Mouse (Mus musculus): ENCODE measurements around the gene Zfp354b.

The Zfp354b gene

DNA sequence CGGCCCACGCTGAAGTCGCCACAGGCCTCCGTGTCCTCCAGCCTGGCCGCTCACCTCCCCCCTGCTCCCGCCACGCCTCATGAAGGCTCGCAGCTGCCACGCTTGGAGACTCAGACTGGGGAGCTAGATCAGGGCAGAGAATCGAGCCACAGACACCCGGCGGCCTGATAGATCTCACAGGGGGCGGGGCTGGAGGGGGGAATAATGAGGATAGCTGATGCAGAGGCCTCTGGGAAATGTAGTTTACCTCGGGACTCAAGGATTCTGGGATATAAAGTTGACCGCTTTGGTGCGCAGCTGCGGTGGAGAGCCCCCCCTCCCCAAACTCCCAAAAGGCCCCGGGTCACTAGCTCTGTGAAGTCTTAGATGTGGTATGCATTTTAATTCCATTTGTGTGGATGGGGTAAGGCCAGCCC, at the start of gene Zfp354b:
TSS of gene Zfp354b (minus strand) at position 183 of the 416 bp plus-strand sequence.
- DNase-seq (ENCODE audit: low read depth, low spot score) = peak; percentile 86

DNA sequence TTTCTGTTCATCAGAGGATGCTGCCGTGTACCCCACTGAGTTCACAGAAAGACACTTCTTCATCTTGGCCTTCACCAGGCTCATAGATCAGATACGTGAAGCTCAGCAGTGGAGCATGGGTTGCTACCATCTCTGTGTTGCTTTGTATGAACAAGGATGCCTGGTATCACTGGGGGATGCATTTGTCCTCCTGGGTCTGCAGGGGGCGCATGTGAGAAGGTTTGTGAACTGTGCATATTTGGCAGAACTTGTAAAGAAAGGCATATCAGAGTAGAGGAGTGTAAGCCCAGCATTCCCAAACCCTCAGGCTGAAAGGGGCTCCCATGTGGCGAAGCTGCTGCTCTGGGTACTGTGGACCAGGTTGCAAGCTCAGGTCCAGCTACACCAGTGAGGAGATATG, 45.8 kb upstream of the Zfp354b start:
- DNase-seq (ENCODE audit: low read depth, low spot score) = no peak

DNA sequence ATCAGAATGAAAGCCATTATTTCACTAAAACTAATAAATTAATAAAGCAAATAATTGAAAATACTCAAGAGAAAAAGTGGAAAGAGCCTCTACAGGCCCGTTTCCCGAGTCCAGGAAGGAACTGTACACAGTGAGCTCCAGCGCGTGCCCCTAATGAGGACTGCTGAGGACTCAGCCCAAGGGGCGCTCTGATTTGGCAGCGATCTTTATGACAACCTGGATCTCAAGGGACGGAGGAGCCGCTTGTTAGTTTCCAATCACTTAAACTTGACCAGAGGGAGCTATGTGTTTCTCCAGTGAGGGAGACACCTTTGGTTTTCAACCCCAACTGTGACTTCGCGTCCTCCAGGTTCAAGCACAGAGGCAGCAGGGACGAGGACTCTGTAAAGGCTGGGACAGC, 34.8 kb upstream of the Zfp354b start, which contains the start of gene Olfr1378:
TSS of gene Olfr1378 (plus strand) at position 301 of the 400 bp plus-strand sequence.
- DNase-seq (ENCODE audit: low read depth, low spot score) = no peak

DNA sequence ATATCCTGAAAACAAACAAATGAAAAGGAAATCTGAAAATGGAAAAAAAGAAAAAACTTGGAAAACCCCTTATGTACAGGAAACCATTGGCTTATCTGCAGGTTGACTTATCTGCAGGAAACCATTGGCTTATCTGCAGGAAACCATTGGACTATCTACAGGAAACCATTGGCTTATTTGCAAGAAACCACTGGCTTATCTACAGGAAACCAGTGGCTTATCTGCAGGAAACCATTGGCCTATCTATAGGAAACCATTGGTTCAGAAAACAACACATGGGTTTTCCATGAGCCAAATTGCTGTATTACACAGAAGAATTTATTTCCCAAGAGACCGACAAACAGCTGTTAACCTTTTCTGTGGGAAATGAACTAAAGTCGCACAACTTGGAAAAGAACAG, 33.5 kb upstream of the Zfp354b start:
- no peak for DNase-seq (ENCODE audit: low read depth, low spot score)

DNA sequence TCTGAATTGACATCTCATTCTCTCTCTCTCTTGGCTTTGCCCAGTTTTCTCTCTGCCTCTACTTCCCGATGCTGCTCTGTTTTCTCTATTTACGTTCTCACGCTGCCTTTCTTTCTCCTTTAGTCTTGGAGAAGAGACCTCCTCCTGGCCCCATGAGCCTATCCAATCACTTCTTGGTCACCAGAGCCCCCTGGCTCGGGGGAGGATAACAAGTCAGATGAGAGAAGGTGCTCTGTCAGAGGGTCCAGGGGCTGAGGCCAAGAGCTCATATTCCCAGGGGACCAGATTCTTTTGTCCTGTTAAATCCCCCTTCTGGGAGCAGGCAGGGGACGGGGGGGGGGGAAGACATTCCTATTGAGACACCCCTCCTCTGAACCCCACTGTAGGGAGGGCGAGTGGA, 22.2 kb upstream of the Zfp354b start, which contains the start of gene Prop1:
TSS of gene Prop1 (minus strand) at position 101 of the 400 bp plus-strand sequence.
- no peak for DNase-seq (ENCODE audit: low read depth, low spot score)

DNA sequence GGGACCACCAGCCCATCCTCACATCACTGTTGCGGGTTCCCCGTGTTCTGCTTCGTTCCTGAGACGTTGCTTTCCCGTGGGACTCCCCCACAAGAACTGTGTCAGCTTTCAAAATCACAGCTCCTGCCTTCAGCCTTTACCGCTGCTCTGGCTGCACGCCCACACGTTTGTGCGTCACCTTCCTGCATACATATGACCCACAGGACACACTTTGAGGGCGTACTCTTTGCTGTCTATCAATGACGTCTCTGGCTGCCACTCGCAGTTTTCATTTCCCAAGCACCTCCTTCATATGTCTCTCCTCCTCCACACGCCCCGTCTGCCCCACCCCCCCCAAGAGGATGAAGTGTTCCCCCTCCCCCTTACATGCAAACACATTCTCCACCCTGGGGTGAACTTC, 20.9 kb upstream of the Zfp354b start:
- DNase-seq (ENCODE audit: low read depth, low spot score) = no peak

DNA sequence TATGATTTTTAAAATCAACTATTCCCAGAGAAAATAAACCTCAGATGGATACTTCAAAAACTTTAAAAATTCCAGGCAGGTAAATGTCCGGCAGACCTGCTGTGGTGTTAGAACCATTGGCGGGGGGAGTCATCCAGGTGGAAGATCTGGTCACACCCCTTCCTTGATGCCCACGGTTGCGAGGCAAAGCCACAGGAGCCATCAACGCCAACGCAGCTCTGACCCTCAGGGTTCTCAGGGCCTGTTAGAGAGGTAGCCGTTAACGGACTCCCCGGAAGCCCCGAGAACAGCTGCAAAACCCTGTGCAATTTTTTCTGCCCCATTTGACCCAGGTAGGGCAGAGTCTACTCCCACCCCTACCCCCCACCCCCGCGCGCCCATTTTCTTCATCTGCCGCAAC, 12.1 kb upstream of the Zfp354b start, which contains the start of gene 4933414I15Rik:
TSS of gene 4933414I15Rik (minus strand) at position 260 of the 400 bp plus-strand sequence.
- no peak for DNase-seq (ENCODE audit: low read depth, low spot score)

DNA sequence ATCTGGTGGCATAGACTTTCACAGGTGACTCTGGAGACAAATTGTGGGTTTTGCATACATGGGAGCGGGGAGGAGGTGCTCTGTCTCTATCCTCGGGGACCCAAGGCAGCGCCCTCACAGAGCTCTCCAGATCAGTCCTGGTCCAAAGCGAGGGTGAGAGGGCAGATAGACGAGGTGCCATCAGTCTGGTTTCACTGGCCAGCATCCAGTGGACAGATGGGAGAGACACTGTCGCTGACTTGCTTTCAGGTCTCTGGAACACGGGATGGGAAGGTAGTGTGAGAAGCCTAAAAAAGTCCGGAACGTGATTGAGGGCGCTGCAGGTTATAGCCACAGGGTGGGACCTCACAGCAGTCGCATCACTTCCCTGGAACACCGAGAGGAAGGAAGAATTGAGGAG, 11.0 kb upstream of the Zfp354b start:
- no peak for DNase-seq (ENCODE audit: low read depth, low spot score)

DNA sequence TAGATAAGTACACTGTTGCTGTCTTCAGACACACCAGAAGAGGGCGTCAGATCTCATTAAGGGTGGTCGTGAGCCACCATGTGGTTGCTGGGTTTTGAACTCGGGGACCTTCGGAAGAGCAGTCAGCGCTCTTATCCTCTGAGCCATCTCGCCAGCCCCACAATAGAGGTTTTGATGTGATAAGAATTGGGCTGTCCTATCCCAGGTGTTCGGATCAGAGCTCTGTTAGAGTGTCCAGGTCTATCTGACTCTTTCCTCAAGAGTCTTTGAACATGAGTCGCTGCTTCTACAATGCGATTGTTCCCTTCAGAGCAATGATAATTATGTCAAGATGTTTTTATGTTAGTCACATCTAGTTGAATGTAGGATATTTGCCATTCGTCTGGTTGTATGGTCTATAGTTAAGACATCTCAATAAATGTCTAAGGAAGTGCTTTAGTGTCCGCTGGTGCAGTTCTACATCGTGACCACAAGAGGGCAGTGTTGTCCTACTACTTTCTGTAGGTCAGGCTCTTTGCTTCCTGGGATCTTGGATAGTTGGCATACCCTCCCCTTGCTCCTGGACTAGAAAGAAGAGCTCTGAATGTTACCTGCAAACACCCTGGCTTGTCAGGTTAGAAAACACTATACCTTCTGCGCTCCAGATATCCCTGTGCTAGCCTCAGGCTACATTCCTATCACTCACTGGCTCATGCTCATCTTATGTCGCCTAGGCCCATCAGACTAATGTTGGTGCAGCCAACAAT, 8.4 kb upstream of the Zfp354b start:
- DNase-seq (ENCODE audit: low read depth, low spot score) = peak; percentile 37

DNA sequence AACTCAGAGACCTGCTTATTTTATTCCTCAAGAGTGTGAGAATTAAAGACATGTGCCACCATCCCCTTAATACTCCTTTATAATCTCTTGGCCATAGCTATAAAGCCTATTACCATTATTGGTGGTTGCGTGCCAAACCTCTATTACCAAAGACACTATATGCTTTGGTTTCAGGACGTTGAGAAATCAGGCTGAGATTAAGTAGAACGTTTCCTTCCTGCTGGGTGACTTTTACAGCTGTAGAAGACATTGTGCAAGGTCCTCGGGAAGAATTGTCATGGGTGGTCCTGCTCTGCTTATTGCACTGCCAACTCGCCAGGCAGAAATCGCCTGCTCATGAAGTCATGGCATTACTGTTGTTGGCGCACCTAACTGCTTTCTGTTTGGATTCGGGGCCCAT, 7.0 kb upstream of the Zfp354b start:
- no peak for DNase-seq (ENCODE audit: low read depth, low spot score)

DNA sequence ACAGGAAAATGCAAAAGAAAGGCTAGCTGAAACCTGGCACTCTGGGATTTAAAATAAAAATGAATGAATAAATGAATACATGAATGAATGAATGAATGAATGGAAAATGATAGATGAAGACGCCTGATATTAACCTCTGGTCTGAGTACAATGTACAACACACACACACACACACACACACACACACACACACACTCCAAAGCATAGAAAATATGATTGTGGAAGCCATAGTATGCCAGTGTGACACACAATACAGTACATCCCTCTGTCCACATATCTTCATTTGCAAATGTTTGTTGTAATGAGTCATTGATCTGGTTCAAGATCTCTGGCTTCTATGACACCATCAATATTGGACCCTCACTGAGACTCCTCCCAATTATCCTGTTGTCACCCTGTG, 607 bp upstream of the Zfp354b start:
- DNase-seq (ENCODE audit: low read depth, low spot score) = no peak

DNA sequence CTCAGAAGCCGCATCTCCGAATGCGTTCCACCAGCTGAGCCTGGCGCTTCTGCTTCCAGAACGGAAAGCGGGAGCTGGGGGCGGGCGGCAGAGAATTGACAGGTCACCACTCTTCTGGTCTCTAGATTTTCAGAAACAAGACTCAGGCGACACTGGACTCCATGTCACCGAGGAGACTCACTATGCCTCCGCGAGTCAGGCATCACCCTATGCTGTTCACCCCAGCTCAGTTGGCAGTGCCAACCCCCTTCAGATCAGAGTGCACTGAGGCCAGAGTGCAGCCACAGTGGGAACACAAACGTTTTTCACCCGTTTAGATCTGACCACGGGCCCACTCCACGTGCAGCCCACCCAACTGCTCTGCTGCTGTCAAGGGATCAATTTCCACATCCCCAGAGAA, 412 bp downstream of the Zfp354b start:
- DNase-seq (ENCODE audit: low read depth, low spot score) = no peak

DNA sequence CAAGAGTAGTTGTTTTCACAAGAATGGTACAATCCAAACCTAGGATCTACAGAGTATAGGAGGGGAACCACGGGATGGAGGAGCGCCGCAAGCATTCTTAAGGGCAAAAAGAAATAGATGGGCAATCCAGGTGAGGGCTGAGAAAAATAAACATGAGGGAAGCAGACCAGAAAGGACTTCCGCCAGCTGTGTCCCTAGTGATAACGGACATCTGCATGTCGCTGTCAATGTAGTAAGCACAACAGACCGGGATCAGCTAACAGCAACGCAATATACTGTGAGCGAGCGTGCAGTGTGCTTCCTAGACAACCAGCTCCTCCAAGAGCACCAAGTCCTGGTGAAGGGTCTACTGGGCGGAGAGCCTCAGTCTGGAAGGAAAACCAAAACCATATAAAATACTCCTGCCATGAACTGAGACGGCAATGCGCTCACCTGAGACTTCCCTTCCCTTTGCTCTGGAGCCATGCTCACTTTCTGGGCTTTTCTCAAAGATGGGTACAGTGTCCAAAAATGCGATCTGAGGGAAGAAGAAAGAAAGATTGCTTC, 891 bp downstream of the Zfp354b start:
- no peak for DNase-seq (ENCODE audit: low read depth, low spot score)

DNA sequence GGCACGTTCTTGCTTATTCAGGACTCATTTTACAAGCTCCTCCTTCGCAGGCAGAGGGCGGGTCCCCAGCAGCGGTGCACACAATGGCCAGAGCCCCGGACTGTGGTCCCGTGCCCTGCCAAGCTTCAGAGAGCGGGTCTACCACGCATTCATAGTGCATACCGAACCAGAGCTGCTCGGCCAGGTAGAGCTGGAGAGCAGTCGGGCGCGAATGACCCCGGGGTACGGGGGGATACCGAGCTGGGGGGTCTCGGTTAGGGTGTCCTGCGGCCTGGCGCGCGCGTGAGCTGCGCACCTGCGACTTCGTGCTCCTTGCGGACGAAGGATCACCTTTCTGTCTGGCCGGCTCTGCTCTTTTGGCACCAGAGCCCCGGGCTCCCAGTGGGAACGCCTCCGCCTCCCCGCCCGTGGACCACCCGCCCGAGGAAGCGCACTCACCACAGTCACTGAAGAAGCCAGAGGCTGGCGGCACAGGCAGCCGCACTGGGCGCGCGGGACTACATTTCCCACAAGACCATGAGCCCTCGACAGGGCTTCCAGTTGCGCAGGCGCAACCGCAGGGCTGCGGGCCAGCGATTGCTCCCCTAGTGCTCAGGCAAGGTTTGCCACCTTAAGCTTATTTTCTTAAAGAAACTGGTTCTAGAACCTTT, 15.6 kb downstream of the Zfp354b start, which contains the start of gene Zfp2:
TSS of gene Zfp2 (minus strand) at position 495 of the 650 bp plus-strand sequence.
- peak; percentile 76 for DNase-seq (ENCODE audit: low read depth, low spot score)

DNA sequence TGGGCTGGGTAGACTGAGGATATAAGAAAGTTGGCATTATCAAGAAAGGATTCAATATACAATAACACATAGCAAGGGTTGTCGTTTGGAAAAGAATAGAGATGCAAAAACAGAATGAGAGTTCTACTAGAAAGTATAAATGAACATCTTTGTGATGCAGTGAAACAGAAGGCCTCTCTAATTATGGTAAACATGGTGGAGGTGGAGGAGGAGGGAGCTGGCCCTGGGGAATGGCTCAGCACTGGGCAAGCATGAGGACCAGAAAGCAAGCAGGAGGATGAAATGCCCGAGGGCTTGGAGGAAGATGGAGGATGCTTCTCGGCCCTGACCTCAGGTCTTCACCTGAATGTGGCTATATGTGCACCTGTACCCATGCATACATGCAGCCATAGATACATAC, 17.0 kb downstream of the Zfp354b start:
- no peak for DNase-seq (ENCODE audit: low read depth, low spot score)

DNA sequence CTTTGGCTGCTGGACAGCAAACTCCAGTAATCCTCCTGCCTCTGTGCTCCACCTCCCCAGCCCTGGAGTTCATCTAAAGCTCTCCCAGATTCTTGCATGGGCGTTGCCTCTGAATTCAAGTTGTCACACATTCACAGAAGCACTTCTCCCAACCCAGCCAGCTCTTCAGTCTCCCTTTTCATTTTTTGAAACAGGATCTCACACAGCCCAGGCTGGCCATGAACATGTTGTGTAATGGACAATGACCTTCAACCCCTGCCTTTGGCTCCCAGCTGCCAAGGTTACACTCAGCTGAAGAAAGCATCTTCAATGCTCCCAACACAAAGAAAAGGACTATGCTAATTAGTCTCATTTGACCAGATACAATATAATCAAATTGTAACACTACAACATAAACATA, 18.1 kb downstream of the Zfp354b start:
- no peak for DNase-seq (ENCODE audit: low read depth, low spot score)

DNA sequence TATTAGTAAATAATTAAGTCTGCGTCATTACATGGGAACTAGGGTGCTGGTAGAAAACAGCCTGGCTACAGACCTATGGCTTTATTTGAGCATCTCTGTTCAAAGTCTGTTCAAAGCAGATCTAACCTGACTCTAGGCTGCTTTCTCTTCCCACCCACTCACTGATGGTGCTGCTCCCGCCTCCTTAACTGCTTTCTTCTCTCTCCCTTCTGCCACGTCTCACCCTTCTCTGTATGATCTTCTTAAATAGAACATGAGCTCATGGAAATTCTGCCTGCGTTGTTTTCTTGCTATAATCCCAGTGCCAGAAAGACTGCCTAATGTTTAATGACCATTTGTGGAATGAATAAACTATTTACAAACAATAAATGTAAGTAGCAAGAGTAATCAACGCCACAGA, 23.3 kb downstream of the Zfp354b start:
- DNase-seq (ENCODE audit: low read depth, low spot score) = no peak

DNA sequence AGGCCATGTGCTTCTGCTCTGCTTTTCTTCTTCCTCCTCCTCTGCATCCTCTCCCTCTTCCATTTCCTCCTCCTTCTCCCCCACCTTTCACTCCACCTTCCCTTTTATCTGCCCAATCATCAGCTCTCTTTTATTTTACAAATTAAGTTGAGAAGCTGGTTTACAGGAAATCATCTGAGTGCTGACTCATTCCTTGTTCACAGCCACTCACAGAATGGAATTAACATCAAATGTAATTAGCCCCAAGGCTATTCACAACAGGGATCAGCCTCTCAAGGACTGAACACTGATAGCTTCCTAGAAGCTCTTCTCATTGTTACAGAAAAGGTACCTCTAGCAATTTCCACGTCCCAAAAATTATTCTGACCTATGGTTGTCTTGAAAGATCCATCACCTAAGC, 34.1 kb downstream of the Zfp354b start:
- no peak for DNase-seq (ENCODE audit: low read depth, low spot score)

DNA sequence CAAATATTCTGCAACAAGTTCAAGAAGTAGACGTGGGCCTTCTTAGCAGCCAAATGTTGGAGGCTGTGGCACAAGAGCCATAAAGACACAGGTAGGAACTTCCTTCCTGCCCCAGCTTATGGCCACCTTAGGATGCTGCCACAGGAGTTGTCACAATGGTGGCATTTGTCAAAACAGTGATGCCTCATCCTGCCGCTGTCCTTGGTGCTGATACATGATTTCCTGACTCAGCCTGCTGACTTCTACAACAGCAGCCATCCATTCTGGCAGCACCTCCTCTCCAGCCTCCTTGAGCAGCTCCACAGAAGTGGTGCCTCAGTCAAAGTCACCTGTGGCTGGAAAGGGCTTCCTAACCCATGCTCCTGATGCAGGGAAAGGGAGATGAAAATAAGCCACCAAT, 39.0 kb downstream of the Zfp354b start:
- no peak for DNase-seq (ENCODE audit: low read depth, low spot score)

DNA sequence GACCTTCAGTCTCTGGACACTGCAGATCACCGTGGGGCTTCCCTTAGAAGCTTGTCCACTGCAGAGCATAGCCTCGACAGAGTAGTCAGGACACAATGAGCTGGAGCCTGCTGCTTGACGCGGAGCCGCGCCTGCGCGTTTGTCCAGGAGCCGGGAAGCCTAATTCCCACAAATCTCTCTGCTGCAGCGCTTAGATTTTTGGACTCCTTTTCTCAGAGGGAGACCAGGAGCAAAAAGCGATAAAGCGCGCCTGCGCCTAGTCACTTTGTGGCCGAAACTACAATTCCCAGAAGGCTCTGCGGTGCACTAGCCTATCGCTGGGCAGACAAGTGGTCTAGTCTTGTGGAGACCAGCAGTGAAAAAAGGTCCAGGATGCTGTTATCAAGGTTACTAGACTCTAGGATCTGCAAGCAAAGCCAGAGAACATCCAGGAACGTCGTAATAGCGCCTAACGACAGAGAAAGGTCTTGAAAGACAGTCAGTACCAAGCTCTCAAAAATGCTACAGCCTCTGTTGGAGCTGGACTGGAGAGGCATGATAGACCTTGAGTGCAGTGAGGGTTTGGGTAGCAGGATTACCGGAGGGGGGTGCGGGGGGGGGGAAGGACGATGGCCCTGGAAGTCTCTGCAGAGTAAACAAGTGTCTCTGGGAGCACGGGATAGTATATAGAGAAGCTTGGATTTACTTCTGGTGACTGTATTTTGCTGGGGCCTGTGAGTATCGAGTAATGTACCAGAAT, 43.9 kb downstream of the Zfp354b start, which contains the start of gene Zfp454:
TSS of gene Zfp454 (minus strand) at position 262 of the 739 bp plus-strand sequence.
- peak; percentile 80 for DNase-seq (ENCODE audit: low read depth, low spot score)

DNA sequence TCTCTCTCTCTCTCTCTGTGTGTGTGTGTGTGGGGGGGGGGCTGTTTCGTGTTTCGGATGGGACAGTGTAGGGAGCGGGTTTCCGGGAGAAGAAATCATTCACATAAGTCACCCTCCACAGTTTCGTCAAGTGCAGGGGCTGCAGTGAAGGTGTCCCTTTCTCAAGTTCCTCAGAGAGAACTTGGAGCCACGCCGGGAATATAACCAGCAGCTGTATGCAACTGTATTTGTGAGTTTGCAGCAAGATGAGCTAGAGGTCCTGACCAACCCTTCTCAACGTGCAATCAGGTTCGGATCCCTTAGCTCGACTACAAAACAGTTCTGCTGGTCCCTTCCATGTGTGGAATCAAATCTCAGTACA, 44.5 kb downstream of the Zfp354b start:
- DNase-seq (ENCODE audit: low read depth, low spot score) = no peak
